Comparison of ENCODE assay signal across 8 mouse cellular contexts in the genomic region with DNA sequence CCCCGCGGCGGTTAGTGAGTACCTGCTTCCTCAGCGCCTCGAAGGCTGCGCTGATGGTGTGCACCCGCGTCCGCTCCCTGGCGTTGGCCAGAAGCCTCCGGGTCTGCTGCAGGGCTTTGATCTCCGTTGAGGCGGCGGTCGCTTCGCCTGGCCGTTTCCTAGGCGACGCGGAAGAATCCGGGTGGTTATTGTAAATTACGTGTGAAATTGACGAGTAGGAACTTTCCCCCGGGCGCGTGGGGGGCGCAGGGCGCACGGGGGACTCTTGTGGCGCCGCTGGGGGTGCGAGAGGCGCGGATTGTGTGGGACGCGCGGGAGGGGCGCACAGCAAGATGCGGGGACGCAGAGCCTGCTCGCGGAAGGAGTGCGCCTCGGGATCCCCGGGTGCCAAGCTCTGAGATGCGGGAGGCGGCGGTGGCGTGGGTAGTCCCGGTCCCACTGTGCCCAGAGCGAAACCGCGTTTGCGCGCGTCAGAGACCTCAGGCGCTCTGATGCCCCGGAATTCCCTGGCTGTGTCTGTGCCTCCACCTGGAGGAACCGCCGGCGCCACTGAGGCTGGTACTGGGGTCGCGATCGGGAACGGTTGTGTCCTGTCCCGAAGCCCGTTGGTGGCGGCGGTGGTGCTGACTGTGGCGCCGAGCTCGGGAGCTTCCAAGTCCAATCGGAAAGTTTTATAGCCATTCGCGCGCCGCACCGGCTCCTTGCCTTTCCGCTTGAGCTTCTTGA. TPM values are rescaled to one million over a fixed set of nuclear protein-coding genes. Genes with fewer than 3 reads are reported as not detected.
DNase-seq lines count a peak whose midpoint lies in the region; ATAC-seq and TF ChIP-seq lines count a peak whose summit lies in the region.

No protein-coding gene starts in this region.

- peaks cover 21% of the 10 kb centered on the region for H3K27me3 ChIP-seq in lung, embryonic 14.5 days (ENCODE audit: insufficient read depth, low read length)
- peaks cover 44% of the 10 kb centered on the region for H3K27me3 ChIP-seq in midbrain, embryonic 14.5 days (ENCODE audit: control insufficient read depth, insufficient read depth, low read length)

- H3K27ac ChIP-seq in lung, embryonic 14.5 days (ENCODE audit: low read depth), result peak overlapping the region; percentile 84
- H3K27ac ChIP-seq in midbrain, embryonic 14.5 days (replicated peaks; ENCODE audit: low read depth, low read length), result peak overlapping the region; percentile 20

- intact Hi-C loops in left cerebral cortex, postnatal 36 days (cut with DNase I), result no loop called here

- peak; percentile 85 for DNase-seq in lung, embryonic 14.5 days
- DNase-seq in lung, adult 18-20 months, result no peak
- DNase-seq in brain, embryonic 14.5 days (ENCODE audit: low read depth), result peak; percentile 83
- DNase-seq in left cerebral cortex, postnatal 36 days (ENCODE audit: low spot score in 2 of 2), result peak; percentile 34 to 42
- DNase-seq in midbrain, embryonic 14.5 days, result peak; percentile 86
- DNase-seq in urinary bladder, postnatal 36 days (ENCODE audit: low spot score in 2 of 2), result no peak
- DNase-seq in frontal cortex, adult 2 months (ENCODE audit: extremely low spot score in 1 of 2, low spot score in 1 of 2), result no peak

- peak overlapping the region; percentile 72 for H3K4me3 ChIP-seq in lung, embryonic 14.5 days (ENCODE audit: low read depth, low read length)
- H3K4me3 ChIP-seq in midbrain, embryonic 14.5 days (replicated peaks; ENCODE audit: low read depth, low read length), result peak overlapping the region; percentile 53

- TF ChIP-seq POLR2A in brain, embryonic 14.5 days (IDR thresholded peaks at IDR 0.05; ENCODE audit: borderline replicate concordance, extremely low read depth, insufficient read depth, insufficient read length, poor library complexity, severe bottlenecking), result no peak

- H3K4me2 ChIP-seq in lung, embryonic 14.5 days, result peak overlapping the region; percentile 98
- H3K4me2 ChIP-seq in midbrain, embryonic 14.5 days (ENCODE audit: low read length), result peak overlapping the region; percentile 99

- peak; percentile 42 for TF ChIP-seq CTCF in lung, embryonic 14.5 days (IDR thresholded peaks at IDR 0.05; ENCODE audit: low read depth)
- no peak for TF ChIP-seq CTCF in brain, embryonic 14.5 days (IDR thresholded peaks at IDR 0.05; ENCODE audit: borderline replicate concordance, extremely low read depth, insufficient read depth, insufficient read length)

- WGBS in lung, embryonic 14.5 days, result under 1% methylated on average over 79 of the region's 79 CpGs
- WGBS in midbrain, embryonic 14.5 days, result under 1% methylated on average over 79 of the region's 79 CpGs

- peak overlapping the region; percentile 64 for H3K9ac ChIP-seq in lung, embryonic 14.5 days
- peak overlapping the region; percentile 51 for H3K9ac ChIP-seq in midbrain, embryonic 14.5 days (replicated peaks; ENCODE audit: low read length)

- H3K36me3 ChIP-seq in lung, embryonic 14.5 days (ENCODE audit: insufficient read depth), result no peaks in the 10 kb centered on the region
- H3K36me3 ChIP-seq in midbrain, embryonic 14.5 days (ENCODE audit: control insufficient read depth, insufficient read depth, low read length), result no peaks in the 10 kb centered on the region

- H3K4me1 ChIP-seq in lung, embryonic 14.5 days (ENCODE audit: insufficient read depth), result peaks cover 18% of the 10 kb centered on the region
- peaks cover 22% of the 10 kb centered on the region for H3K4me1 ChIP-seq in midbrain, embryonic 14.5 days (ENCODE audit: control insufficient read depth, insufficient read depth, low read length)

- ATAC-seq in lung, embryonic 14.5 days (ENCODE audit: insufficient read depth), result peak; percentile 52
- 0 out of 2 replicates have a peak, but pooled peaks have one; percentile 19 for ATAC-seq in granulocyte monocyte progenitor cell, adult 5-6 weeks (replicated peaks; ENCODE audit: poor library complexity, severe bottlenecking)
- peak; percentile 51 for ATAC-seq in midbrain, embryonic 14.5 days (ENCODE audit: low FRiP score, low TSS enrichment)

- no peaks in the 10 kb centered on the region for H3K9me3 ChIP-seq in lung, embryonic 14.5 days (ENCODE audit: low read depth, low read length)
- H3K9me3 ChIP-seq in midbrain, embryonic 14.5 days (ENCODE audit: control insufficient read depth, low read length), result no peaks in the 10 kb centered on the region

RNA-seq across cellular contexts. Expression of a gene that starts 0.8 kb away (rescaled TPM):
- 18.7 and 19.3 TPM in 2 replicates for polyA plus RNA-seq in lung, embryonic 14.5 days (2014; fragmentation: Nextera tagmentation; extraction: Ambion mirVana)
- polyA plus RNA-seq in brain, embryonic 14.5 days (2012; rRNA removed), result 2.7 and 3.7 TPM in 2 replicates
- 1.5 TPM in 1 of 2 replicates, not detected in the other for total RNA-seq in granulocyte monocyte progenitor cell, adult 5-6 weeks (2014; fragmentation: Nextera tagmentation)
- total RNA-seq in granulocyte monocyte progenitor cell, adult 5-6 weeks (2017), result not detected in 2 replicates
- 1 to 10 TPM; 1.1 to 1.8 TPM for total RNA-seq in left cerebral cortex, postnatal 36 days (2021)
- 1.8 and 2.4 TPM in 2 replicates for polyA plus RNA-seq in midbrain, embryonic 14.5 days (2014; fragmentation: Nextera tagmentation; extraction: Ambion mirVana)
- 1.5 and 2.3 TPM in 2 replicates for polyA plus RNA-seq in frontal cortex, adult 2 months (2012; rRNA removed)

Comparison
In these comparisons a context has a peak if more than half of its experiments do, and no peak if none do; other contexts are left out.
1. DNase-seq: peak in lung, embryonic 14.5 days (single experiment), brain, embryonic 14.5 days (single experiment), left cerebral cortex, postnatal 36 days (2 of 2) and midbrain, embryonic 14.5 days (single experiment); none in lung, adult 18-20 months (0 of 2), urinary bladder, postnatal 36 days (0 of 2) and frontal cortex, adult 2 months (0 of 2).
2. Peak in every context shown above with its lines, with median percentiles within 50 percentile points of each other: ATAC-seq.